Mouse (Mus musculus) CD4-positive helper T cell, adult 2 months (primary cell): ENCODE data around the gene Galnt17.

Experiments
- DNase-seq: peaks from one replicate; pipeline ENCODE4 v3.0.0-alpha.2; 2012; ENCODE audit warnings: low read depth, missing footprints, low spot score

Gene Galnt17

DNA sequence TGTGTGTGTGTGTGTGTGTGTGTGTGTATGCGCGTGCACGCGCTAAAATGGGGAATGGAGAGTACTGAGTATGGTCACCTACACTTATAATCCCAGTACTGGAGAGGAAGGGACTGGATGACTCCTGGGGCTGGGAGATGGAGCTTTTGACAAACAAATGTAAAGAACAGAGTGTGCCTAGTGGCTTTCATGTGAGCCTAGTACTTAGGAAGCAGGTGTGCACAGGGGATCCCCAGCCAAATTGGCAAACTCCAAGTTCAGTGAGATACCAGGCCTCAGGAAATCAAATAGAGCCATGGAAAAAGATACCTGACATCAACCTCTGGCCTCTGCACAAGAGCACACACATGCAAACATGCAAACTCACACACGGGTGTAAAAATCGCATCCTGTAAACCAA, 61.7 kb downstream of the Galnt17 start:
- no peak for DNase-seq

DNA sequence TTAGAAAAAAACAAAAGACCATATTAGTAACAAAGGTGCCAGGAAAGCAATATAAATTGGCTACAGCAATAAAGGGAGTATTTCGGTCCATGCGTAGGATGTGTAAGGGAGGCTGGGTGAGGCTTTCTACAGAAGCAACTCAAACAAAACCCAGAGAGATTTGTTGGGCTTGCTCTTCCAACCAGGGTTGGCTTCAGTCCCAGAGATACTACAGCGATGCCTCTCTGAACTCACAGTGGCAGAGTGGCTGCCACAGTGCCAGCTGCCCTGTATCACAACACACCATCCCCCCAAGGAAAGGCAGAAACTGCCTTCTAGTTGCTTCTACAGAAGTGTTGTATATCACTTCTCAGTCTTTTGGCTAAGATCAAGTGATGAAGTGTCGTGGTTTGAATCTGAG, 66.6 kb downstream of the Galnt17 start:
- no peak for DNase-seq

DNA sequence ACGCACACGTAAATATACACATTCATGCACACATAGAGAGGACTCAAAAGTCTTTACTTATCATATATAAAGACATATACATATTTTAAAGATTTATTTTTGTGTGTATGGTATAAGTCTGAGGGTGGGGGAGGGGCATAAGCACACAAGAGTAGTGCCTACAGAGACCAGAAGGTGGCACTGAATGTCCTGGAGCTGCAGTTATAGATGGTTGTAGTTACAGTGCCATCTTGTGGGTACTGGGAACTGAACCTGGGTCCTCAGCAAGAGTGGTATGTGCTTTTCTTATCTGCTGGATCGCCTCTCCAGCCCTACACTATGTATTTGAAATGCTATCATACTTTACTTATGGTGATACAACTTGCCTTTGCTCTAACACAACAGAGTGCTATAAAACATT, 68.5 kb downstream of the Galnt17 start:
- DNase-seq = no peak

DNA sequence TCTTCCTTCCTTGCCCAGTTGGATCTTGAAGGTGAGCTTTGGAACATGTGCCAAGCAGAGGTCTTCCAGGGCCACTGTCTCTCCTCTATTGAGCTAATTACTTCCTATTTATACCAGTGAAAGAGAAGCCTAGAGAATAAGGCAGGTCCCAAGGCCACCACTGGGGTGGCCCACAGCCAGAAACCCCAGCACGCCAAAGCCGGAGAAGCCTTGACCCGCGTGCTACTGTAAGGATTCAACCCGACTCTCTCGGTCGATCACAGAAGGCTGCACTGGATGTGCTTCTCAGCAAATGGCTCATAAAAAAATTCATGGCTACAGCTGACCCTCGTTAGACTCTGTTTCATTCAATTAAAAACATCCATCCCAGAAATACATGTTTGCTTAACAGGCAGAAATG, 71.4 kb downstream of the Galnt17 start:
- DNase-seq = no peak

DNA sequence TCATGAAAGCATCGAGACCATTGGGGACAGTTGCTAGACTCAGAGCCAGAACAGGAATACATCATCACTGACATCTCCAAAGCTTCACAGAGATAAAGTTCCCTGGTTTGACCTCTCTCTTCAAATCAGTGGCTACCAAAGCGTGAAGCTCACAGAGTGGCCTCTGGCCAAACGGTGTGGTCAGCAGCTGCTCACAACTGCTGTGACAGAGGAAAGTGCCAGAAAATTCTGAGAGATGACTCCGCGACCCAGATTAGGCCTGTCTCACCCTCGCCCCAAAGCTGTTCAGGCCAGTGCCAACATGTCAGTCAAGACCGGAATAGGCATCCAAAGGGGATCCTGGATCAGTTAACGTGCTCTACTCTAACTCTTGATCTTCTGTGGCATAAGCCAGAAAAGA, 74.5 kb downstream of the Galnt17 start:
- no peak for DNase-seq

DNA sequence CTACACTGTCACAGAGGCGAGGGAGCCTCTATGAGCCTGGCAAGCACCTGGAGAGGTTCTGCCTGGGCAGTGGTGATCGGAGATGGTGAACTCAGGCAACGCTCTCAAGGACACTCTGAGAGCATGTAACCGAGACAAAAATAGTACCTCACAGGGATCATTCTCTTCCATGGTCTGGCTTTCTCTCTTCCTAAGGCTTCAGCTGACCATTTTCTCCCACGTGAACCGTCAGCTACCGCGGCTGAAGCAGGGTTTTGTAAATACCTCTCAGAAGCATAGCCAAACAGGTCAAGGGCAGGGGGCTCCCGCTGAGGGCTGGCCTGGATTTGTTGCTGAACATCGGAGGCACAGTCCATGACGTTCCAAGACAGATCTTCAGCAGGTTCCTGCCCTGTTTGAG, 77.2 kb downstream of the Galnt17 start:
- no peak for DNase-seq

DNA sequence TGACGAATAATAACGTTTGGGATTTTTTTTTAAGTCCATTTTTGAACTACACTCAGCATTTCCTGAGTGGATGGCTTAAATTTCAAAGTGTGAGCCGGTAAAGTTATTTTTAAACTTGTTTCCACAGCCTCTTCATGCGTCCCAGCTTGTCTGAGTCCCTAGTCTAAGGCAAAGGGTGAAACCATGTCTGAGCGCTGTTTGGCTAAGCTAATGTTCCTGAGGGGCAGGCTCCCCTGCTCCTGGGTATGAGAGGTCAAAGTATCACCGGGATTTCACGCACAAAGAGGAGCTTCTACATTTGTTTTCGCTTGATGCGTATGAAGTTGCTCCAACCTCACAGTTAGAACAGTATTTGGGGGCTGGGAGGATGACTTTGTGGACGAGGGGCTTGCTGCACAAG, 78.6 kb downstream of the Galnt17 start:
- DNase-seq = no peak

DNA sequence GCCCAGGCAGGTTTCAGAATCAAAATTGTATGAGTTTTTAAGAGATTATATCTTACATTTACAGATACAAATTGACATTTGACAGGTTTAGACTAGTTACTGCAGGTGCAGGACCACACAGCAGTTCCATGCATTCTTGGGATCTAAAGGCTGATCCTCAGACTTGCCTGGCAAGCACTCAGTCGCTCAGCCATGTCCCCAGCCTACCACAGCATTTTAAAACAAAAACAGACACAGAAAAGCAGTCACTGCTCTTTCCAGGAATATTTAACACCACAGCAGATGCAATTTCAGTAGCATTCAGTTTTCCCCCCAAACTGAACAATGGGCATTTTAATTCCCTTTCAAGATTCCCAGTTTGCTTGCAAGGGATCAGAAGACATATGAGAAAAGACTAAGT, 84.9 kb downstream of the Galnt17 start:
- no peak for DNase-seq

DNA sequence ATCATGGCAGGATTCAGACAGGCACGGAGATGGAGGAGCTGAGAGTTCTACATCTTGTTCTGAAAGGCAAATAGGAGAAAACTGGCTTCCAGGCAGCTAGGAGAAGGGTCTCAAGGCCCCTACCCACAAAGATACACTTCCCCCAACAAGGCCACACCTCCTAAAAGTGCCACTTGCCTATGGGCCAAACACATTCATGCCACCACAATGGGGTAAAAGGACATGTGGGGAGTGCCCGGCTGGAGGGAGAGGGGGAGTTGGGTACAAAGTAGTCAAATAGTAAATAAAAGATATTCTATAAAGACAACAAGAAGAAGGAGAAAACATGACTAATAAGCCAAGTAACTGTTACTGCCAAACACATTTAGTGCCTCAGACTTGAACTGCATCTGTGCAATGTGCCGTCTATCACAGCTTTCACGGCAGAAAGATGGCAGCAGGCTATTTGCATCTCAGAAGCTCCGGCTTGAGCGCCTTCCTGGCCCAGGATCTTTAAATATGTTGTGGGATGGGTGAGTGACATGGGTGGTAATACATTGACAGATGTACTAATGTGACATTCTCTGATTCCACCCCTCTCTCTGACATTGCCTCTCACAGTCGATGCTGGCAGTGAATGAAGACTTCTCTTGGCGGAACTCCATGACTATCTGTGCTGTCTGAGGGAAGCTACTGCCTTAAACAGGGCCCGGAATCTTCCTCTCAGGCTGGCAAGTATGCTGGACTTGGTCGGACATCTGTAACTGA, 85.6 kb downstream of the Galnt17 start:
- DNase-seq = no peak

DNA sequence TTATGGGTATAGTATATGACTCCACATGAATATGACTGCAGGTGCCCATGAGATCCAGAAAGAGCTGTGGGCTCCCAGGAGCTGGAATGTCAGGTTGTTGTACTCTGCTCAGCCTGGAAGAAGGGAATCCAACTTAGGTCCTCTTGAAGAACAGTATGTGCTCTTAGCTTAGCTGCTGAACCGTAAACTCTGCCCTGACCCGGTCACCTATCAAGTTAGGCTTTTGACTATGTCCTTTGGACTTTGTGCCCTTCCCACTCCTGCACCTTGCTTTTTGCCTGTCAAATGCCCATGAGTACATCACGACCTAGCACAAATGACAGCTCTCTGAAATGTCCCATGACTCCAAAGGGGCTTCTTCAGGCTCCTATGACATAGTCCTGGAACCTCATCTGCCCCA, 90.1 kb downstream of the Galnt17 start:
- no peak for DNase-seq

DNA sequence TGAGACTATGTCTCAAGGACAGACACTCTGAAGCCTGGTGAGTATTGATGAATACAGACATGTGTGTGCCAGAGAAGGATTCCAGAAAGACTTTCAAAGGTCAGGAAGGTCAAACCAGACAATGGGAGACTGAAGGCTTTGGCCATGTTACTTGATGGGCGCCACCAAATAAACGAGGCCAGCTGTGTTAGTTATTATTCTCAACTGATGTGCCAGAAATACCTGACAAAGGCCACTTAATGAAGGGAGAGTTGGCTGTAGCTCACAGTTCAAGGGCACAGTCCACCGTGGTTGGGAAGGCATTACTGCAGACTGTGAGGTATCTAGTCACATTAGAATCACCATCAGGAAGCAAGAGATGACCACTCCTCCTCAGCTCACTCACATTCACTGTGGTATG, 96.7 kb downstream of the Galnt17 start:
- no peak for DNase-seq

DNA sequence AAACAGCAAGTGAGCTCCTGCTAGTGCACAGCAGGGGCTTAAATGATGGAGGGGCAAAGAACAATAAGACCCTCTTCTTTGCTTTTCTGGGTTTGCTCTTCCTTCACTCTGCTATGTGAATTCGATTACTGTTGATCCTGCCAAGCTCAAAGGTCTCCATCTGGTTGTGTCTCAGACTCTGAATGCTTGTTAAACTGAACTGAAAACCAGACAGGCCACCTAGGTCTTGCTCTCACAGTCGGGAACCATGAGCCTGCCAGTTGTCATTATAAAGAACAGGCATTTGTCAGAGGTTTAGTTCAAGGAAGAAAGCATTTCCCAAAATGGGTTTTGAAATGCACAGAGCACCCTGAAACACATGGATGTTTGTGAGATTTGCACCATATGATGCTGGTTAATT, 107.2 kb downstream of the Galnt17 start:
- DNase-seq = no peak

DNA sequence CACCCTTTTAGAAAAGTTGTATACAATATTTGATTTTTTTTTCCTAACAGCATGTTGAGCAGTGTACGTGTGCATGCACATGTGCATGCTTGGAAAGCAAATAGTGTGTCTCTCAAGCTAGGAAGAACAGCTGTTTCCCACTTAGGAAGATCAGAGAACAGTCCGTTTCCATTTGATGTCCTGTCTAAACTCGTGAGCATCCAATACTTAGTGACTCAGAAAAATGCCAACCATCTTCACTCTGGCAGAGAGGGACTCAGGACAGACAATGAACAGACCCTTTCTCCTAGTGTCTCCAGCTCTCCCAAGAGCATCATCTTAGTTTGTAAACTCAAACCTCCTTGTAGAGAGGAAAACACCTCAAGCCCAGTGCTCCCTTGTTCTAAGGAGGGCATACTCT, 116.0 kb downstream of the Galnt17 start:
- no peak for DNase-seq

DNA sequence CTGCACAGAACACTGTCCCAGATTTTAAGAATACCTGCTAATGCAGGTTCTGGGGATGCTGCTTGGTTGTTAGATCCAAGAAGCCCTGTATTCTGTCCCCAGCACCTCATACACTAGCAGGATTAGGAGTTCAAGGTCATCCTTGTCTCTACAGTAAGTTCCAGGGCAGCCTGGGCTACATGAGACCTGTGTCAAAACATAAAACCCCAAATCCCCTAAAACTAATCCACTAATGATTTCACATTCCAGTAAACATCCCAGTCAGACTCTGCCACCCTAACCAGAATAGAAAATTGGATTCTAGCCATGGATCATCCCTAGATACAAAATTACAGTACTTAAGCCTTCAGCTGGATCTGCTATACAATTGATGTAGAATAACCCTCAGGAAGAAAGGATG, 123.7 kb downstream of the Galnt17 start:
- DNase-seq = no peak

DNA sequence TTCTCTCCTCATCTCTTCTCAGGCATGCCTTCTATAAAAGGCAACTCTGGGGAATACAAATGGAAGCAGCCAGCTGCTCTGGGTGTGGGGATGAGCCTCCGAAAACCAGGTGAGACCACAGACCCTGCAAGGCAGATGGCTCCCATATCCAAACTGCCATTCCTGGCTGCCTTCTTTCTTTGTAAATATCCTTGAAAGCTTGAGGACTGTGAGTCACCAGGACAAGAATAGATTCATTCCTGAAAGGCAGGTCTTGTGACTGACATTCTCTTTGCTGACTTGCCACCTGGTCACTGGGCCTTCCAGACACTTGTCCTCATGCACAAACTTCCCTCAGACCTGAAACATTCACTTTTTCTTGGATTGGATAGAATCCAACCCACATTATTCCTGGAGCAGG, 127.1 kb downstream of the Galnt17 start:
- no peak for DNase-seq

DNA sequence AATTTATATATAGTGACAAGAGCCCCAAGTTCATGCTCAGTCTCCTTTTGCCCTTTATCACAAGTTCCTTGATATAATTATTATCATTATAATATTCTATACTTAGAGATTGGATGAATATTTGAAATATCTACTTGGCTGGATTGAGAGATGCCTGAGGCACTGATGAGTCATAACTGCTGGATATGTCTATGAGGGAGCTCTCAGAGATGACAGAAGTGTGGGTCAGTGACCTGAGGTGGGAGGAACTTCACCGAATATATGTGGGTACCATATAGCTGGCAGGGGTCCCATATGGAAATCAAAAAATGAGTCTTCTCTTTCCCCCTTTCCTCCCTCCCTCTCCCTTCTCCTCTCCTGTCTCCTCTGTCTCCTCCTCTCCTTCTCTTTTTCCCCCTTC, 127.5 kb downstream of the Galnt17 start:
- DNase-seq = no peak

DNA sequence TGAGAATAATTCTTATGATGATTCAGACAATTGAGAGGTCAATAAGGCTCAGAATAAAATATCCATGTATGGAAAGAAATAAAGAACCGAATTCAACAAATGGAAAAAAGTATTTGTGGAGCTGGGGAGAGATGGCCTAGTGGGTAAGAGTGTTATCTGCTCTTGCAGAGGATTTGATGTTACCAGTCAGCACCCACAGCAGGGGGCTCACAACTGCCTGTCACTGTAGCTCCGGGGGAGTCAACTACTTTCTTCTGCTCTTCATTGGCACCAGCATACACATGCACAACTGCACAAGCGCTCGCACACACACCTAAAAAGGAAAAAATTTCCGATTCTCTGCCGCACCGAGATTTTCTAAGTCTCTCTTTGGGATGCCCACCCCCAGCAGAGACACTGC, 130.4 kb downstream of the Galnt17 start:
- DNase-seq = no peak

DNA sequence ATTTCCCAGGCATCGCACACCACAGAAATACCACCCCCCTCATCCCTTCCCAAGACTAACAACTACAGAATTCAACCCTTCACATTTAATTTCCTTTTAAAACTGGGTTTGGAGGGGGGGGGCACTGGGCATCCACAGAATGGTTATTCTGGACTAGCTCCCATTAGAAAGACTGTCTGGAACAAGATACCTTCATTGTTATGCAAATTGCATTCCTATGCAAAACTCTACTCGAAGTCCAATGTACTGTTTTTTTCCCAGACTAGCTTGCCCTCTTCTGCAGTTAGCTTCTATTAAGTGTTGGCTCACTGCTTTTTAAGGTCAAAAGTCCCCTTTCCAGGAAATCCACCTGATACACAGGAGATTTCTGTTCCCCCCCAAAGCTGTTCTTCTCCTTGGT, 131.1 kb downstream of the Galnt17 start:
- DNase-seq = no peak

DNA sequence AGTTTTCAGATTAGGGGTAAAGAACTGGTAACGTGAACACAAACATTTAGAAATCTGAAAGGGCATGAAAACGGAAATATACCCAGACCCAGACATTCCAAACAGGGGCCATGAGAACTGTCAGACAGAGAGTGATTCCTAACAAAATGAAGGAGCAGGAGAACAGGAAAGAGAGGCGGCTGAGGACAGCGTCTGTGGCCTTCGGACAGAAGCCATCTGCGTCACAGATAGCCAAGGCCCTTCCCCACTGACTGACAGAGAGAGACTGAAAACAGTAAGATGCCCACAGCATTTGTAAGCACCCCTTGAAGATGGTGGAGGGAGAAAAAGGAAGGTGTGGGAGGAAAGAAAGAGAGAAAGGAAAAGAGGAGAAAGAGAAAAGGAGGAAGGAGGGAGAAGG, 139.1 kb downstream of the Galnt17 start:
- no peak for DNase-seq

DNA sequence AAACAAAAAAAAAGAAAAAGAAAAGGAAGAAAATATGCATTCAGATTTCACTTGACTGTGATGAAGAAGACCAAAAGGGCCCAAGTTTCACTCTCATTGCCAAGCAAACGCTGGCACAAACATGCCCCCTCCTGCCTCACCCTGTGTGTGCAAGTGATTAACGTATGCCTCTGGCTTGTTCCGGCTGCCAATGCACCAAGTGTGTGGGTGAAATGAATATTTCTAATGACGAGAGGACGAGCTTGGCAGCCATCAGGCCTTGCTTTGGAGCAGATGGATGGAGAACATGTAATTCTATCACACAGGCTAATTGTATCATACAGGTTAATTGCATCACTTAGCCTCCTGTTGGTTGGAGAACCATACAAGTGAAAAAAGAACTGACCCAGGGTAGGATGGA, 140.9 kb downstream of the Galnt17 start:
- DNase-seq = no peak

DNA sequence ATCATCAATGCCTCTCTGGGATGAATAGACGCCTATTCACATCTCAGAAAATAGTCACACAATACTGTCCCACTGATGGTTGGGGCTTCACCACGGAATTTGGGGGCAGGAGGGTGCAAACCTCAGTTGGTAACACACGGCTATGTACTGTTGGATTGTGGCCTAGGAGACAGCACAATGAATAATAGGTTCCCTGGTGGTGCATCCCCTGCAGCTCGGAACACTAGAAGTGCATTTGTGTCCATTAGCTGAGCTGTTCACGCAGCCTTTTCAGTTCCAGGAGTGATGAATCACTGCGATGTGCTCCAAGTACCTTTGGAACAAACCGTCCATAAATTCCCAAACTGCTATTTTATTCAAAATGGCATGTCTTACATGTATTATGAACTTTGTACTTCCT, 142.6 kb downstream of the Galnt17 start:
- DNase-seq = no peak

DNA sequence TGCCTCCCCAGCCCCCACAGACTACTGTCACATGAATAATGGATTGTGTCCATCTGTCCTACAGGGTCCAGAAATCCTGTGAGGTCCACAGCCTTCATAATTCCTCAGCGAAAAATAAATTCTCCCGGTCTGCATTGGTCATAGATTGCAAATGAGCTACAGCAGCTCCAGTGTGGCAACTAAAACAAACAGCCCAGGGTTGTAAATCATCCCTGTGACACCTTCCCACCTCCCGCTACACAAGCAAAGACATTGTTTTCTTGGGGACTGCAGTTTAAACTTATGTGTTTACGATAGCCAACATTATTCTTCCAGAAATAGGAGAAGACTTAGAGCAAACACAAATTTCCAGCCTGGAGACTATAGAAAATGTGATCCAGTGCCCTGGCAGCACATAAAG, 150.4 kb downstream of the Galnt17 start:
- DNase-seq = no peak

DNA sequence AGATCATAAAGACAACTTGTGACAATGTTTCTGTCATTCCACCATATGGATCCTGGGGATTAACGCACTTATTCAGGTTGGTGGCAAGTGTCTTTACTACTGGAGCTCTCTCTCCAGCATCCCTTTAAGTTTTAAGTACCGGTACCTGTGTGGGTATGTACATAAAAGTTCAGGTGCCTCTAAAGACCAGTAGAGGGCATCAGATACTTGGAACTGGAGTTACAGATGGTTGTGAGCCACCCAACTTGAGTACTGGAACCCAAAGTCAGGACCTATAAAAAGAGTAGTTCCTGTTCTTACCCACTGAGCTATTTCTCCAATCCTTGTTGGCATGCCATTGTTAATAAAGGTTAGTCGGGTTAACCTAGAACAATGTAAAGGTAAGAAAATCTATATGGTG, 152.0 kb downstream of the Galnt17 start:
- no peak for DNase-seq

DNA sequence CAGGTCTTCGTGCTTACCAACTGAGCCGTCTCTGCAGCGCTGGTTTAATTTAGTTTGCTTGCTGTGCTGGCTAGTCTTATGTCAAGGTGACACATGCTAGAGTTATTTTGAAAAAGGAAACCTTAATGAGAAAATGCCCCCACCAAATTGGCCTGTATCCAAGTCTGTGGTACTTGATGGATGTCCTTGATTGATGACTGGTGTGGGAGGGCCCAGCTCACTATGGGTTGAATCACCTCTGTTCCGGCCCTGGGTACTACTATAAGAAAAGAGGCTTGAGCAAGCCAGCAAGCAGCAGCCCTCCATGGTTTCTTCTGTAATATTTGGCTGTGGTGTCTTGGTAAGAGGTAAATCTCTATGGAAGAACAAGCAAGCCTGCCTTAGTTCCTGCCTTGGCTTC, 165.7 kb downstream of the Galnt17 start:
- no peak for DNase-seq
